Mouse (Mus musculus) stomach, postnatal 0 days (tissue): ENCODE measurements around the gene Ntf3. TPM values are rescaled to one million over a fixed set of nuclear protein-coding genes. Genes with fewer than 3 reads are reported as not detected.

Source experiments
- ATAC-seq: fragments of 200-750 bp; cut with Nextera tagmentation; 2 replicates; pipeline ENCODE4 v1.8.0; 2017; ENCODE audit not compliant: low FRiP score, low TSS enrichment
- DNase-seq: peaks from one replicate; pipeline ENCODE4 v3.0.0-alpha.2; 2016; ENCODE audit warnings: low spot score
- H3K27ac ChIP-seq: fragments of 300-500 bp; sonication (generic); replicated peaks from 2 replicates; pipeline ENCODE4 v1.5.1; 2014; ENCODE audit warnings: mild to moderate bottlenecking, control low read depth
- H3K27me3 ChIP-seq: fragments of 300-500 bp; sonication (generic); 2 replicates; pipeline ENCODE4 v1.6.1; 2014; ENCODE audit warnings: low read length; ENCODE audit not compliant: control insufficient read depth, insufficient read depth
- H3K36me3 ChIP-seq: fragments of 300-500 bp; sonication (generic); 2 replicates; pipeline ENCODE4 v1.6.1; 2014; ENCODE audit warnings: low read length, mixed read lengths; ENCODE audit not compliant: control insufficient read depth, insufficient read depth
- H3K4me1 ChIP-seq: fragments of 300-500 bp; sonication (generic); replicated peaks from 2 replicates; pipeline ENCODE4 v1.6.1; 2014; ENCODE audit warnings: antibody characterized with exemption; ENCODE audit not compliant: control insufficient read depth, insufficient read depth
- H3K4me2 ChIP-seq: fragments of 300-500 bp; sonication (generic); replicated peaks from 2 replicates; pipeline ENCODE4 v1.6.1; 2014; ENCODE audit warnings: low read depth, mild to moderate bottlenecking, control low read depth, moderate library complexity
- H3K4me3 ChIP-seq: fragments of 300-500 bp; sonication (generic); 2 replicates; pipeline ENCODE4 v1.5.1; 2014; ENCODE audit warnings: low read depth, low read length, control low read depth
- H3K9ac ChIP-seq: fragments of 300-500 bp; sonication (generic); 2 replicates; pipeline ENCODE4 v1.6.1; 2014; ENCODE audit warnings: mild to moderate bottlenecking, low read length, control low read depth, mixed read lengths
- H3K9me3 ChIP-seq: fragments of 300-500 bp; sonication (generic); 2 replicates; pipeline ENCODE4 v1.6.1; 2016; ENCODE audit warnings: low read length; ENCODE audit not compliant: control insufficient read depth
- CTCF ChIP-seq: IDR thresholded peaks from 2 replicates; pipeline ENCODE4 v1.5.1; 2016; ENCODE audit warnings: antibody characterized with exemption, low read depth, mild to moderate bottlenecking, moderate library complexity
- EP300 ChIP-seq: optimal IDR thresholded peaks from 2 replicates; pipeline ENCODE3; 2016; ENCODE audit warnings: antibody characterized with exemption
- WGBS: fragments of 180-500 bp; shearing (Covaris S2); extraction: QIAGEN DNeasy Blood & Tissue Kit; methylation state at CpG from one replicate; pipeline ENCODE4 v1.1.7; 2014; 5-methylcytosine and 5-hydroxymethylcytosine counted together
- polyA plus RNA-seq: library from polyadenylated mRNA; unstranded; fragments of >200 nt; fragmentation: Nextera tagmentation; extraction: Ambion mirVana; gene quantifications from 2 replicates; pipeline ENCODE4 v1.2.1, GENCODE M21; 2015

Gene Ntf3
- polyA plus RNA-seq, 1 experiment from 2014 or later: 8.9 TPM

DNA sequence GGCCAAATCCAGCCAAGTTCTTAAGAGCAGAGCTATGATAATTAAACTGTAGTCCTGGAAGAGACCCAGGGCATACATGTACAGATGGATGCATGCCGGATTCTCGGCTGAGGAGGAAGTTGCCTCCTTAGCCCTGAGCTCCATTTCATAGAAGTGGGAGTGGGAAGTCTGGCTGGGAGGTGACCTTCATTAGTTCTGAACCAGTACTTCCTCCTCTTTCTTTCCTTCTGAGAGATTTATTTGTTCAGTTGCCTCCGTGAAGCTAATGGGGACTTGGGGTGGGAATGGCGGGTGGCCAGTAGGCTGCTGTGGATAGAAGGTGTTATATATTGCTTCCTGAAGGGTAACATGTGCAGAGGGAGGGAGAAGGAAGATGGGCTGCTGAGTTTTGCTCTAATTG lies 28.1 kb upstream of the Ntf3 start:
- no peak overlapping the region for H3K4me3 ChIP-seq
- H3K27ac ChIP-seq: no peak overlapping the region
- DNase-seq (no peak), ATAC-seq (no peak)
- 59% methylated on average over 4 of the region's 4 CpGs for WGBS
- H3K36me3 ChIP-seq: no peaks in the 10 kb centered on the region
- no peaks in the 10 kb centered on the region for H3K9me3 ChIP-seq
- H3K9ac ChIP-seq: no peak overlapping the region
- H3K4me2 ChIP-seq: no peak overlapping the region
- no peaks in the 10 kb centered on the region for H3K4me1 ChIP-seq
- no peaks in the 10 kb centered on the region for H3K27me3 ChIP-seq
- TF ChIP-seq CTCF (no peak), EP300 (no peak)

DNA sequence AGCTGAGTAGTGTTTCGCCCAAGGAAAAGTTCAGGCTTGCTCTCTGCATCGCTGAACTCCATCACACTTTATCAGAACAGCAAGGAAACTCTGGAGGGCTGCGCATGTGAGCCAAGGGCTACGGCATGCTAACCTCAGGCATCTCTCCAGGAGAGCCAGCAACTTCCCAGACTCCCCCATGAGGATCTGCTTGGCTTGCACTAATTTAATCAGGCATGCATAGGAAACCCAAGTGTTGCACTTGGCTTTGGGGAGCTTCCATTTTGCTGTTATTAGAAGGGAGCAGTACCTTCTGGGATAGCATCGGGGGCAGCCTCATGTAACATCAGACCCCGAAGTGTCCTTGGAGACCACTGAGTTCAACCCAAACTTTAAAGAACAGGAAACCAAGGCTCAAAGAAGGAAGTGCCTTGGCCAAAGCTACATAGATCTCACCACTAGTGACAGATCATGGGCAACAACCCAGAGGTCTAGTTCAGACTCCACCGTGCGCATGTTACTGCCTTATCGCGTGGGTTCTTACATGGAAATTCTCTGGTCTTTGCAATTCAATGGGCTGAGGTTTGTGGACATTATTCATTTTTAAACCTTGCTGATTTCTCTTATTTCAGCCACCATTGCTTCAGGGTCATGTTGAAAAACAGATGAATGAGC lies 23.6 kb upstream of the Ntf3 start:
- Histone ChIP-seq H3K27ac (no peak overlapping the region), H3K4me3 (no peak overlapping the region), H3K9me3 (no peaks in the 10 kb centered on the region), H3K27me3 (no peaks in the 10 kb centered on the region), H3K36me3 (no peaks in the 10 kb centered on the region), H3K4me2 (no peak overlapping the region), H3K9ac (no peak overlapping the region), H3K4me1 (no peaks in the 10 kb centered on the region)
- 84% methylated on average over 10 of the region's 10 CpGs for WGBS
- no peak for TF ChIP-seq EP300
- TF ChIP-seq CTCF: no peak
- no peak for DNase-seq
- no peak for ATAC-seq

DNA sequence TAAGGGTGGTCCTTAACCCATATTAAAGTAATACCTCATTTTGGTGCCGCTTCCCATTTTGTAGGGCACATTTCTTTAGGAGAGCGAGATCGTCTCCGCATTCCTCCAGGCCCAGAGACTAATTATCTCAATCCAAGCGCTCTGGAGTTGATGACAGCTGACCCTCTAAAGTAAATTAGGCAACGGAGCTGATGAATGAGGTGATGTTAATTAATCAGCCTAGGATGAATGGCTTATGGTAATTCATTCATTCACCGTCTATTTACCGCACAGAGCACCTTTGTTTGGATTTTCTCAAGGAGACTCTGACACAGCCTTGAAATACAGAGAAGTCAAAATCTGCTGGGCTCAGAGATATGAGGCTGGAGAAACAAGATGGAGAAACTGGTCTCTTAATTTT lies 20.7 kb upstream of the Ntf3 start:
- WGBS: 64% methylated on average over 8 of the region's 8 CpGs
- Histone ChIP-seq H3K9ac (no peak overlapping the region), H3K4me3 (no peak overlapping the region), H3K4me2 (no peak overlapping the region), H3K4me1 (no peaks in the 10 kb centered on the region), H3K9me3 (no peaks in the 10 kb centered on the region), H3K36me3 (no peaks in the 10 kb centered on the region), H3K27ac (no peak overlapping the region), H3K27me3 (no peaks in the 10 kb centered on the region)
- TF ChIP-seq EP300 (no peak), CTCF (no peak)
- no peak for ATAC-seq
- DNase-seq: no peak

DNA sequence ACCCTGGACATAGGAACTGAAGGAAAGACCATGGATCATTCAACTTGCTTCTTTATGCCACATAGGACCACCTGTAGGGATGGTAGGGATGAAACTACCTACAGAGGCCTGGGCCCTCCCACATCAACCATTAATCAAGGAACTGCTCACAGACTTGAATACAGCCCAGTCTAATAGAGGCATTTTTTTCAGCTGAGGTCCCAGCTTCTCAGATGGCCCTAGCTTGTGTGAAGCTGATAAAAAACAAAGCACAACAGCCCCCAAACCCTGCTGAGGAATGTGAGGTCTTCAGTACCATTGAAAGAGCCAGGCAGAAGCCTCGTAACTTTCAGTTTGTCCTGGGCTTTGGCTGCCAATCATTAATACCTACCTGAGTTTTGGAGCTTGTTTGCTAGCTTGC lies 19.4 kb upstream of the Ntf3 start:
- Histone ChIP-seq H3K4me2 (no peak overlapping the region), H3K9ac (no peak overlapping the region), H3K4me3 (no peak overlapping the region), H3K36me3 (no peaks in the 10 kb centered on the region), H3K27me3 (no peaks in the 10 kb centered on the region), H3K9me3 (no peaks in the 10 kb centered on the region), H3K27ac (no peak overlapping the region), H3K4me1 (no peaks in the 10 kb centered on the region)
- TF ChIP-seq CTCF: no peak
- no peak for TF ChIP-seq EP300
- no peak for ATAC-seq
- WGBS: 64% methylated on average over 1 of the region's 1 CpGs
- DNase-seq: no peak

DNA sequence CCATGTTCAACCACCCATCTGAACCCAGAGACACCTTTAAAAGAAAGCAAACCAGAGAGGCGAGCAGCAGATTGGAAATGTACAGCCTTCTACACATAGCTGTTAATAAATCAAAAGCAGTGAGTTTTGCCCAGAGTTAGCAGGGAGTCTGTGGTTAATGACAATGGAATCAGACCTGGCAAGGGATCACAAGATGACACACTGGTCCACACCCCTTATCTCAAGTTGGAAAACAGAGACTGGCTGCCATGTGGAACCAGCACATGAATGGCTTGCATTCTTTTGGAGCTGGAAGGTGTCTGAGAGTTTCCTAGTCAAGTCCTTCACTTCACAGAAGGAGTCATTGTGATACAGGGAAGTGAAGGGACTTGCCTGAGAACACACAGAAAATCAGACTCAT lies 5.4 kb upstream of the Ntf3 start:
- ATAC-seq (no peak), DNase-seq (no peak)
- H3K36me3 ChIP-seq: no peaks in the 10 kb centered on the region
- no peak overlapping the region for H3K27ac ChIP-seq
- no peaks in the 10 kb centered on the region for H3K9me3 ChIP-seq
- 66% methylated on average over 1 of the region's 1 CpGs for WGBS
- no peaks in the 10 kb centered on the region for H3K4me1 ChIP-seq
- no peak overlapping the region for H3K9ac ChIP-seq
- no peaks in the 10 kb centered on the region for H3K27me3 ChIP-seq
- TF ChIP-seq CTCF (no peak), EP300 (no peak)
- no peak overlapping the region for H3K4me3 ChIP-seq
- no peak overlapping the region for H3K4me2 ChIP-seq

DNA sequence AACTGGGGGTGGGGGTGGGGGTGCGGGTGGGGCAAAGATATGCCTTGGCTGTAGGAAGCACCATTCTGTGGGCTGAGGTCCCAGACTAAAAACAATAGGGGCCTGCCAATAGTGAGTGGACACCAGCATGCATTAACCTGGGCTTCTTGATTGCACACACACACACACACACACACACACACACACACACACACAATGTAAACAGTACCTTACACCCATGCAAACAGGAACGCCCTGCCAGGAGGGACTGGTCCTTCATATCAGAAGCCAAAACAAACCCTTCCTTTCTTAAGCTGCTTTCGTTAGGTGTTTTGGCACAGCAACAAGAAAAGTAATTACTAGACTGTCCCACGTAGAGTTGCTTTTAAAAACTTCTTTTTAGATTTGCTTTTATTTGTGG lies 4.1 kb upstream of the Ntf3 start:
- WGBS: 59% methylated on average over 4 of the region's 4 CpGs
- no peaks in the 10 kb centered on the region for H3K36me3 ChIP-seq
- DNase-seq (peak; percentile 63), ATAC-seq (peak; percentile 90)
- TF ChIP-seq CTCF: no peak
- no peak for TF ChIP-seq EP300
- H3K9me3 ChIP-seq: no peaks in the 10 kb centered on the region
- H3K9ac ChIP-seq: no peak overlapping the region
- H3K27me3 ChIP-seq: no peaks in the 10 kb centered on the region
- no peak overlapping the region for H3K4me2 ChIP-seq
- no peak overlapping the region for H3K4me3 ChIP-seq
- no peak overlapping the region for H3K27ac ChIP-seq
- H3K4me1 ChIP-seq: no peaks in the 10 kb centered on the region
